Mouse (Mus musculus): ENCODE results near the gene Atp6v0b. TPM values are rescaled to one million over a fixed set of nuclear protein-coding genes. Genes with fewer than 3 reads are reported as not detected.
A peak's percentile ranks its signal among the peaks of the same experiment; 100 is the strongest.

Gene Atp6v0b
- polyA plus RNA-seq, 1 experiment from 2014 or later, result 185 TPM

DNA sequence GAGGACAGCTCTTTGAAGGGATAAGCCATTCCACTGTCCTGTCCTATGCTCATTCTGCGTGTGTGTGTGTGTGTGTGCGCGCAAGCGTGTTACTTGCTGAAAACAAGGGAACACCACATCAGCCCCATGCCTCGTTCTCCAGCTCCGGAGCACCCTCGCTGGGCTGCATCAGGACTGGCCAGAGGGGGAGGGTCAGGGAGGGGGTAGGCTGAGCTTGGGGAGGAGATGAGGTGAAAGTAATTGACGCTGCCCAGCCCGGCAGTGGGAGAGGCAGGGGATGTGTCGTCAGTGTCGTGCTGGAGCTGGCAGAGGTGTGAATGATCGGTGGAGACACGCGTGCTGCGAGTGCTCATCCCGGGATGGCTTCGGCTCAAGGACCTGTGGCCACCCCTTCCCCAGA, 38.1 kb downstream of the Atp6v0b start:
- no peaks in the 10 kb centered on the region for H3K27me3 ChIP-seq
- H3K4me3 ChIP-seq, result no peak overlapping the region
- no peaks in the 10 kb centered on the region for H3K9me3 ChIP-seq
- H3K9ac ChIP-seq, result no peak overlapping the region
- WGBS, result 52% methylated on average over 17 of the region's 17 CpGs
- H3K4me2 ChIP-seq, result no peak overlapping the region
- H3K27ac ChIP-seq, result no peak overlapping the region
- H3K4me1 ChIP-seq, result 0 out of 2 replicates have a peak, but pooled peaks cover 5% of the 10 kb centered on the region
- ATAC-seq (ENCODE audit: borderline replicate concordance, extremely low read depth, low FRiP score, low TSS enrichment), result no peak
- no peaks in the 10 kb centered on the region for H3K36me3 ChIP-seq

DNA sequence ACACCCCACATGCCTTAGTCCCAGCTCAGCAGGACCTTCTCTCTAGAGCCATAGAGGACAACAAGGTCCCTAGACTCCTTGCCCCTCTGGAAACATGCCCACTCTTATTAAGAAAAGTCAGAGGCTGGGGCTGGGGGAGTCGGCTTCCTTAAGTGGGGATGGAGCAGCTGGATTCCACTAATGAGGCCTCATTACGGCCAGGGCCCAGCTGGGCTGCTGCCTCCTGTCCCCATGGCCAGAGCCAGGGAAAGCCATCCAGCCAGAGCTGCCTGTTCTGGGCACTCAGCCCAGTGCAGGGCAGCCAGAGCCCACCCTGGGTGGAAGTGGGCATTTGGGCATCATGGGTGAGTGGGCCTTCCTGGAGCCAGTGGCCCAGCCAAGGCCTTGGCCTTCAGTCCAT, 40.1 kb downstream of the Atp6v0b start:
- Histone ChIP-seq H3K4me2 (no peak overlapping the region), H3K9ac (no peak overlapping the region), H3K27ac (0 out of 2 replicates have a peak overlapping the region, but pooled peaks have one; percentile 36), H3K9me3 (no peaks in the 10 kb centered on the region), H3K4me3 (no peak overlapping the region), H3K27me3 (no peaks in the 10 kb centered on the region), H3K4me1 (0 out of 2 replicates have a peak, but pooled peaks cover 5% of the 10 kb centered on the region), H3K36me3 (no peaks in the 10 kb centered on the region)
- ATAC-seq (ENCODE audit: borderline replicate concordance, extremely low read depth, low FRiP score, low TSS enrichment), result peak; percentile 25; the same call in 1 of the 2 replicates
- 48% methylated on average over 2 of the region's 2 CpGs for WGBS

DNA sequence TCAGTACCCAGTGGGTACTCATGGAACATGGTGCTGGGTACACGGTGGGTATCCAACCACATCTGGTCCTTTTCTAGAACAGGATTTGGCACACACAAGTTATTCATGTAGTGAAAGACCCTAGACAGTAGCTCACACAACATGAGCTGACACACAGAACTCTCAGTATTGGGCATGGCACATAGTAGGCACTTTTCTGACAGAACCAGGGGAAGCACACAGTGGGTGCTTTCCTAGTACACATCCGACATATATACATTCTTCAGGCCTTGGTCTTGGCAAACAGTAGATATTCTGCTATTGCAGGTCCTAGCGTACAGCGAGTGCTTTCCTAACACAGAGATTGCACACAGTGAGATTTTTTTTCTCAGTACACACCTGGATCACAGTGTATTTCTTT, 40.9 kb downstream of the Atp6v0b start:
- H3K27ac ChIP-seq, result no peak overlapping the region
- WGBS, result 94% methylated on average over 4 of the region's 4 CpGs
- no peak overlapping the region for H3K4me3 ChIP-seq
- 0 out of 2 replicates have a peak, but pooled peaks cover 5% of the 10 kb centered on the region for H3K4me1 ChIP-seq
- H3K27me3 ChIP-seq, result no peaks in the 10 kb centered on the region
- H3K4me2 ChIP-seq, result no peak overlapping the region
- H3K9me3 ChIP-seq, result no peaks in the 10 kb centered on the region
- no peak for ATAC-seq (ENCODE audit: borderline replicate concordance, extremely low read depth, low FRiP score, low TSS enrichment)
- no peaks in the 10 kb centered on the region for H3K36me3 ChIP-seq
- H3K9ac ChIP-seq, result no peak overlapping the region

DNA sequence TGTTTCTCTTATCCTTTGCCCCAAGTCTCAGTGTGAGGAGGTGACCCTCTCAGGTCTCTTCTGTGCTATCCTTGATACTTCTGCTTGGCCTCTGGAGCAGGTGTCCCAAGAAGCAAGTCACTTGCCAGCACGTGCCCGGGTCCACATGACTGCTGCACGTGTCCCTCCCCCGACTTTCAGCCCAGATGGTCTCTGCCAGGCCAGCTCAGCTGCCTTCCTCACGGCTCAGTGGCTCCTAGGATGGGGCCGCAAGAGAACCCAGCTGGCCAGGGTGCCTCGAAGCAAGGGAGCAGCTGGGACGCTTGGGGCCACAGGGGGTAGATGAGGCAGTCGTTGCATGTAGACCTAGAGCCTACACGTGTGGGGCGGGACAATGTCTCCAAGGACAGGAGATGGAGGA, 41.8 kb downstream of the Atp6v0b start:
- no peaks in the 10 kb centered on the region for H3K36me3 ChIP-seq
- no peaks in the 10 kb centered on the region for H3K9me3 ChIP-seq
- peaks cover 9% of the 10 kb centered on the region; the same call in 1 of the 2 replicates for H3K4me1 ChIP-seq
- ATAC-seq (ENCODE audit: borderline replicate concordance, extremely low read depth, low FRiP score, low TSS enrichment), result no peak
- no peak overlapping the region for H3K4me3 ChIP-seq
- H3K9ac ChIP-seq, result no peak overlapping the region
- 87% methylated on average over 11 of the region's 11 CpGs for WGBS
- no peak overlapping the region for H3K27ac ChIP-seq
- no peak overlapping the region for H3K4me2 ChIP-seq
- H3K27me3 ChIP-seq, result no peaks in the 10 kb centered on the region

DNA sequence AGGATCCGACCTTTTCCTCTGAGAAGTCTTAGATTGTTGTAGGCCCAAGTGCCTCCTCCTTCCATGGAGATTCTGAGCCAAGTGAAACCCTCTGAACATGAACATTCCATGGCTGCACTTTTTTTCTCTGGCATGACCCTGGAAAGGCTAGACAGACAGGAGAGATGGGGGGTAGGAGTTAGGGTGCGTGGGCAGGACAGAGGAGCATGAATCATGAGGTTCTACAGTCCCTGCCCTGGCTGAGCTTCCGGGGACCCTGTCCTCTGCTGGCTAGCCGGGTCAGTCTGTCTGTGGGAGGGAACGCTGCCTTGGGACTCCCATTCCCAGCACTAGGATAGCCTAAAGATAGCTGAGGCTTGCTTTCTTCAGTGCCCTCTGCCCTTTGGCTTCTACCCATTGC, 42.7 kb downstream of the Atp6v0b start:
- no peak overlapping the region for H3K9ac ChIP-seq
- H3K9me3 ChIP-seq, result no peaks in the 10 kb centered on the region
- no peak overlapping the region for H3K4me2 ChIP-seq
- 80% methylated on average over 5 of the region's 5 CpGs for WGBS
- no peaks in the 10 kb centered on the region for H3K27me3 ChIP-seq
- H3K4me1 ChIP-seq, result peaks cover 10% of the 10 kb centered on the region; the same call in 1 of the 2 replicates
- no peak overlapping the region for H3K27ac ChIP-seq
- H3K36me3 ChIP-seq, result no peaks in the 10 kb centered on the region
- ATAC-seq (ENCODE audit: borderline replicate concordance, extremely low read depth, low FRiP score, low TSS enrichment), result no peak
- no peak overlapping the region for H3K4me3 ChIP-seq

DNA sequence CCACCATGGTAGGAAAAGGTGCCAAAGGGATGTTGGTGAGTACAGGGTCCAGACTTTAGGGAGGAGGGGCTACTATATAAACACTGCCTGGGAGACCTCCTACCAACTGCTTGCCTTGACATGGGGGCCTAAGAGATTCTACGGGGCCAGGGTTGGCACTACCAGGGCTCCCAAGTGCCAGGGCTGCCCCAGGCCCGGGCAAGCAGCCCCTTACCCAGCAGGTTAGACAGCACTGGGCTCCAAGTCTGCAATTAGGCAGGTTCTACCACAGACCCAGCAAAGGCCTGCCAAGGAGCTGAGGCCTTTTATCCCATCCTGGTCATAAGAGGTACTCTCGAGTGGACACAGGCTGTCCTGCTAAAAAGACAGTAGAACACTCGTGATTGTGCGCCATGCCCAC, 44.0 kb downstream of the Atp6v0b start:
- no peak overlapping the region for H3K4me2 ChIP-seq
- no peak for ATAC-seq (ENCODE audit: borderline replicate concordance, extremely low read depth, low FRiP score, low TSS enrichment)
- no peaks in the 10 kb centered on the region for H3K9me3 ChIP-seq
- H3K36me3 ChIP-seq, result no peaks in the 10 kb centered on the region
- 85% methylated on average over 5 of the region's 5 CpGs for WGBS
- no peak overlapping the region for H3K27ac ChIP-seq
- H3K9ac ChIP-seq, result no peak overlapping the region
- no peaks in the 10 kb centered on the region for H3K27me3 ChIP-seq
- peaks cover 10% of the 10 kb centered on the region; the same call in 1 of the 2 replicates for H3K4me1 ChIP-seq
- no peak overlapping the region for H3K4me3 ChIP-seq

DNA sequence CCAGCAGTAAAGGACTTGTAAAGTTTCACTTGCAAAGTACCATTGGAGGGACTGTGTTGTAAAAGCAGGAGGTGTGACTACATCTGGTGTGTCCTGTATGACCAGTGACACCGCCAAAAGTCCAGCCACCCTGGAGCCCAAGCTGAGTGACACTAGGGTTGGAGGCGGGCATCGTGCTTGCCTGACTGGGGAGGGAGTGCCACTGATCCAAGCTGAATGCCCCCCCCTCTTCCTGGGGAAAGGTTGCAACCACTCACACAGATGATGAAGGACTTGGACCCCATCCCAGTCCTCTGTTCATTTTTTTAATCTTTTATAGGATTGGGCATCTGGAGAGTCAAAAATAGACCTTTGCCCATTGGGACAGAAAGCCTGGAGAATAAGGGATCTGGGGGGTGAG, 45.6 kb downstream of the Atp6v0b start:
- no peaks in the 10 kb centered on the region for H3K27me3 ChIP-seq
- H3K9me3 ChIP-seq, result no peaks in the 10 kb centered on the region
- no peak overlapping the region for H3K27ac ChIP-seq
- peaks cover 15% of the 10 kb centered on the region for H3K4me1 ChIP-seq
- no peak overlapping the region for H3K4me2 ChIP-seq
- H3K9ac ChIP-seq, result no peak overlapping the region
- no peak overlapping the region for H3K4me3 ChIP-seq
- ATAC-seq (ENCODE audit: borderline replicate concordance, extremely low read depth, low FRiP score, low TSS enrichment), result no peak
- no peaks in the 10 kb centered on the region for H3K36me3 ChIP-seq
- 72% methylated on average over 3 of the region's 3 CpGs for WGBS

DNA sequence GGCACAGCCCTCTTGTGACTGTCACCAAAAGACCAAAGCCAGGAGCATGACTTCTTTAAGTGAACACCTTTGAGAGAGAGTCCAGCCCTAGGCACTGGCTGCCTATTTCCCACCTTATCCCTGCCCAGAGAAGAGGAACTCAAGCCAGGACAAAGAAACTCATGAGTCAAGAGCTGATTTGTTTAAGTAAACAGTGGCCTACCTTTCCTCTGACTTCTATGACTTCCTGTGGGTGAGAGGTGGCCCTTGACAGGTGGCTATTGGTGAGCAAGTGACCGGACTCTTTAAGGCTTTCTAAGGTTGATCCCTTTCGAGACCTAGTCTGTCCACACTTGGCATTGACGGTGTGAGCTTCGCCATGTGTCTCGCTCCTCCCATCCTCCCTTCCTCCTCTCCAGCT, 46.3 kb downstream of the Atp6v0b start:
- Histone ChIP-seq H3K9me3 (no peaks in the 10 kb centered on the region), H3K36me3 (no peaks in the 10 kb centered on the region), H3K27ac (no peak overlapping the region), H3K4me1 (peaks cover 15% of the 10 kb centered on the region), H3K9ac (no peak overlapping the region), H3K4me2 (no peak overlapping the region), H3K27me3 (no peaks in the 10 kb centered on the region), H3K4me3 (no peak overlapping the region)
- WGBS, result 75% methylated on average over 5 of the region's 5 CpGs
- no peak for ATAC-seq (ENCODE audit: borderline replicate concordance, extremely low read depth, low FRiP score, low TSS enrichment)

DNA sequence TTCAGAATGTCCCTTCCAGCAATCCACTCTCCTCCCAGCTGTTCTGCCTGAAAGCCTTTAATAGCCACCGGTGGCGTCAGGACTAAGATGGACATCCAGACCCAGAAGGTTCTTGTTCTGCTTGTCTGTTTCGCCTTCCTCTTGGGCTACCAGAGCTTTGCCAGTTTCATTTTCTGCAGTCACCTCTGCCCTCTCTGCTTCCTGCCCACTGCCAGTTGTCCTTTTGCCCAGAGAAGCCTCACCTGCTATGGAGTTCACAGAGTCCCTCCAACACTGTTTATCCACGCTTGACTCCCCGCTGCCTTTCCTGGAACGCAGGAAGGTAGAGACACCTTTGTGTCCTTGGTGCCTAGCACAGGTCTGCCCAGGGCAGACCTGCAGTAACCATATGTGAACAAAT, 47.8 kb downstream of the Atp6v0b start:
- Histone ChIP-seq H3K27ac (no peak overlapping the region), H3K36me3 (no peaks in the 10 kb centered on the region), H3K9ac (no peak overlapping the region), H3K27me3 (no peaks in the 10 kb centered on the region), H3K4me3 (no peak overlapping the region), H3K4me2 (no peak overlapping the region), H3K9me3 (no peaks in the 10 kb centered on the region), H3K4me1 (peaks cover 21% of the 10 kb centered on the region)
- ATAC-seq (ENCODE audit: borderline replicate concordance, extremely low read depth, low FRiP score, low TSS enrichment), result no peak
- WGBS, result 77% methylated on average over 6 of the region's 6 CpGs

DNA sequence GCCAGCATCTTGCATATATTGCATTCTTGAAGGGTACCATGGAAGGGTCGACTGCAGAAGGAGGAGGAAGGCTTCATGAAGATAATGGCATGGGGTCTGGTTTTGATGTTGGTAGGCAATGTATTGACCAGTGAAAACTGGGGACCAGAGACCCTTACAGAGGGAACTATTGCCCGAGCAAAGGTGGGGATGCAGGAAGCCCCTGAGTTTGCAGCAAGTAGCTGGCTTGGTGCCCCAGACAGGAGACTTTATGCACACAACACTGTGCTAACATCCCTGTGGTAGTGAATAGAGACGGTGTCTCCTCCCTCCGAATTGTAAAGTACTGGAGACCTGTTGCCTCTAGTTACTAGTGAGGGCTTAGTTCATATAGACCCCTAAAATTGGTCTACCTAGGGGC, 49.9 kb downstream of the Atp6v0b start:
- Histone ChIP-seq H3K9ac (no peak overlapping the region), H3K27me3 (no peaks in the 10 kb centered on the region), H3K4me3 (no peak overlapping the region), H3K27ac (no peak overlapping the region), H3K4me2 (no peak overlapping the region), H3K36me3 (no peaks in the 10 kb centered on the region), H3K9me3 (no peaks in the 10 kb centered on the region), H3K4me1 (peaks cover 24% of the 10 kb centered on the region)
- no peak for ATAC-seq (ENCODE audit: borderline replicate concordance, extremely low read depth, low FRiP score, low TSS enrichment)
- 57% methylated on average over 4 of the region's 4 CpGs for WGBS

DNA sequence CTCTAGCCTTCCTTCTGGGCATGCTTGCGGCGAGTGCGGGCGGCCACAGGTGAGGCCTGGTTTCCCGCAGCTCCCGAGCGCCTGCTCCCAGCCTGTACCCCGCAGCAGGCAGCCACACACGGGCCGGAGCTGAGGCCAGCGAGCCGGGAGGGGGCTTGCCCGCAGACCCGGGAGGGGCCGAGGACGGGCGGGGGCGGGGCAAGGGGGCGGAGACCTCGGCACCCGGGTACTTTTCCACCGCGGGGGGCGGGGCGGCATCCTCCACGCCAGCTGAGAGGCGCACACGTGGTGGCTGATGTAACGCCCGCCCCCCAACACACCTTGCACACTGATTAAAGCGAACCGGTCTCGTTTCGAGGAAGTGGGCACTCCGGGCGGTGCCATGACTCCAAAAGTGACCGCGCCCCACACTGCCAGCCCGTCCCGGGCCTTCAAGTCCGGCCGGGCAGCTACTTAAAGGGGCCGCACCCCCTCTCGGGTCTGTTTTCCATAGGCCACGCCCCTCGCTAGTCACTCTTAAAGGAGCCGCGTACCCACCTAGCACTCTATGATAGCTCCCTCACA, 50.8 kb downstream of the Atp6v0b start:
- peak overlapping the region; percentile 86 for H3K27ac ChIP-seq
- H3K36me3 ChIP-seq, result no peaks in the 10 kb centered on the region

DNA sequence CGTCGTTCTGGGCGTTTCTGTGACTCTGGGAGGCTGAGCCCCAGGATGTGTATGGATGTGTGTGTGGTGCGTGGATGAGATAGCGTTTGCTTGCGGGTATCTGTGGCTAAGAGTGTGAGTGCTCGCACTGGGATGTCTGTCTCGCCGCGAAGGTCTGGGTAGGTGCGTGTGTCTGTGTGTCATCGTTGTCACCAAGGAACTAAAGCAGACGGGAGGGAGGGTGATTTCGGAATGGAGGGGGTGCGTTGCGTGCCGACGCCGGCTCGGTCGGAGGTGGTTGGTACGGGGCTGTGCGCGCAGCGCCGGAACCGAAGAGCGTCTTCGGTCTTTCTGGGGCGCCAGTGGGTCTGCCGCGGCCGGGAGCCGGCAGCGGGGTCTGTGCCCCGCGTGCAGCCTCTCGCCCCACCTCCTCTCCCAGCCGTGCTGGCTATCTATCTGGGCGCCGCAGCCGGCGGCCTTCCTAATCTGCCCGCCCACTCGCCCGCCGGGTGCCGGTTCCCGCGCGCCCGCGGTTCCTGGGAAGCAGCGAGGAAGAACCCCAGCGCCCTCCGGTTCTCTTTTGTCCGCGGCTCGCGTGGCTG, 51.5 kb downstream of the Atp6v0b start:
- peaks cover 30% of the 10 kb centered on the region for H3K4me1 ChIP-seq
- WGBS, result under 1% methylated on average over 60 of the region's 60 CpGs
- H3K4me3 ChIP-seq, result peak overlapping the region; percentile 73
- H3K4me2 ChIP-seq, result peak overlapping the region; percentile 96
- ATAC-seq (ENCODE audit: borderline replicate concordance, extremely low read depth, low FRiP score, low TSS enrichment), result peak; percentile 28
- H3K27me3 ChIP-seq, result no peaks in the 10 kb centered on the region
- H3K9me3 ChIP-seq, result no peaks in the 10 kb centered on the region
- peak overlapping the region; percentile 76 for H3K9ac ChIP-seq
- H3K27ac ChIP-seq, result peak overlapping the region; percentile 86
- H3K36me3 ChIP-seq, result no peaks in the 10 kb centered on the region

More for the DNA sequence above, 50.8 kb downstream of the Atp6v0b start:
- 2% methylated on average over 46 of the region's 48 CpGs for WGBS
- Histone ChIP-seq H3K4me3 (peak overlapping the region; percentile 73), H3K9me3 (no peaks in the 10 kb centered on the region), H3K4me1 (peaks cover 30% of the 10 kb centered on the region), H3K9ac (peak overlapping the region; percentile 76), H3K27me3 (no peaks in the 10 kb centered on the region), H3K4me2 (peak overlapping the region; percentile 96)
- peak; percentile 88 for ATAC-seq (ENCODE audit: borderline replicate concordance, extremely low read depth, low FRiP score, low TSS enrichment)

All from lung, embryonic 15.5 days (tissue).